Mouse (Mus musculus) lung, embryonic 15.5 days (tissue): Measurements from ENCODE around the gene Zmat5. TPM values are rescaled to one million over a fixed set of nuclear protein-coding genes. Genes with fewer than 3 reads are reported as not detected.
A peak's percentile ranks its signal among the peaks of the same experiment; 100 is the strongest.

ENCODE experiments used
- ATAC-seq: fragments of 200-750 bp; cut with Nextera tagmentation; 2 replicates; pipeline ENCODE4 v1.8.0; 2017; ENCODE audit warnings: moderate number of reproducible peaks, borderline replicate concordance; ENCODE audit not compliant: low FRiP score, low TSS enrichment; ENCODE audit errors: extremely low read depth
- H3K27ac ChIP-seq: fragments of 300-500 bp; sonication (generic); 2 replicates; pipeline ENCODE4 v1.5.1; 2015; ENCODE audit warnings: moderate library complexity, mild to moderate bottlenecking, inconsistent platforms
- H3K27me3 ChIP-seq: fragments of 300-500 bp; sonication (generic); 2 replicates; pipeline ENCODE4 v1.6.1; 2015; ENCODE audit warnings: inconsistent platforms
- H3K36me3 ChIP-seq: fragments of 300-500 bp; sonication (generic); 2 replicates; pipeline ENCODE4 v1.6.1; 2015; ENCODE audit warnings: inconsistent platforms
- H3K4me1 ChIP-seq: fragments of 300-500 bp; sonication (generic); 2 replicates; pipeline ENCODE4 v1.6.1; 2015; ENCODE audit warnings: inconsistent platforms
- H3K4me2 ChIP-seq: fragments of 300-500 bp; sonication (generic); 2 replicates; pipeline ENCODE4 v1.6.1; 2015; ENCODE audit warnings: inconsistent platforms, mild to moderate bottlenecking, moderate library complexity
- H3K4me3 ChIP-seq: fragments of 300-500 bp; sonication (generic); 2 replicates; pipeline ENCODE4 v1.5.1; 2015; ENCODE audit warnings: mild to moderate bottlenecking, inconsistent platforms
- H3K9ac ChIP-seq: fragments of 300-500 bp; sonication (generic); 2 replicates; pipeline ENCODE4 v1.6.1; 2015; ENCODE audit warnings: inconsistent platforms
- H3K9me3 ChIP-seq: fragments of 300-500 bp; sonication (generic); 2 replicates; pipeline ENCODE4 v1.6.1; 2016; ENCODE audit warnings: inconsistent platforms
- WGBS: fragments of 180-500 bp; shearing (Covaris S2); methylation state at CpG from one replicate; pipeline ENCODE4 v1.1.7; 2015; 5-methylcytosine and 5-hydroxymethylcytosine counted together
- polyA plus RNA-seq: library from polyadenylated mRNA; unstranded; fragments of >200 nt; fragmentation: Nextera tagmentation; extraction: Ambion mirVana; gene quantifications from 2 replicates; pipeline ENCODE4 v1.2.1, GENCODE M21; 2015

Zmat5 gene
- polyA plus RNA-seq: 70.8 and 81.4 TPM in 2 replicates

DNA sequence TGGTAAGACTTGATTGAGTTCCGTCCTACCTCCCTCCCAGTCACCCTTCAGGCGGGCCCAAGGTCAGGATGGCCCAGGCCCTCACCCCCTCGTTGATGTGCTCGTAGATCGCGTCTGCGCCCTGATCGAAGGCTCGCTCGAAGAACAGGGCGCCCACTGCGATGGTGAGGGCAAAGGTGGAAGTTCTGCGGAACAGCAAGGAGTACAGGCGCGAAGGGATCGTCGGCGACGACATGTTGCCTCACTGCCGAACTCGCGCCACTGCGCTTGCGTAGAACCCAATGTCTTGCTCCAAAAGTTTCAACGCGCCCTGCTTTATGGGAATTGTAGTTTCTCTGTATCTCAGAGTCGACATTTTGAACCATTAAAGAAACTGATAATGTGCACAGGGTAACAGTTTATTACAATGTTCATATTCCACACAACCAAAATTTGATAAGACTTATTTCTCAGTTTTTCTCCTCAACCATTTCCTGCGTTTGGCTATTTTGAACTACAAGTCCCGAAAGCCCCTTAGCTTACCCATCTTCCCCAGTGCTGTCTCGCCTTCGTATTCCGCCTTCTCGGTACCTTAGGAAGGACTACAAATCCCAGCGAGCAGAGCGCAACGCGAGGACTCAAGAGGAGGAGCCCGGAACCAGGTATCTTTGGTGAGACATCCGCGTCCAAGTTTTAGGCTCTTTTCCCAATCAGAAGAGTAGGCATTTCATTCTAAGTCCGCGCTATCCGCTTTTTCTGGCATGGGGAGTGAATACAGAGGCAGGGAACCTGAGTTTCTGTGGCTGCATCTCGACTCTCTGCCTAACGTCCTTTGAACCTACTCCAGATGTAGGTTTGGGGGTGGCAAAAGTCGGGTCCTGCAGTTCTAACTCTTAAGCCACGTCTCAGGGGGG is at the start of gene Zmat5, which contains the start of gene Uqcr10:
Gene Zmat5 (plus strand): TSS at position 607 of the 893 bp plus-strand sequence.
Gene Uqcr10 (minus strand): TSS at position 271 of the 893 bp plus-strand sequence.
- peaks cover 20% of the 10 kb centered on the region for H3K36me3 ChIP-seq
- H3K4me1 ChIP-seq: peaks cover 17% of the 10 kb centered on the region
- H3K27me3 ChIP-seq: no peaks in the 10 kb centered on the region
- peak within 1 kb of the TSS; percentile 75 for H3K4me2 ChIP-seq
- peak within 1 kb of the TSS; percentile 83 for H3K4me3 ChIP-seq
- peak within 1 kb of the TSS; percentile 71 for H3K27ac ChIP-seq
- under 1% methylated on average over 47 of the region's 47 CpGs for WGBS
- H3K9ac ChIP-seq: peak within 1 kb of the TSS; percentile 89
- ATAC-seq: peak; percentile 97
- no peaks in the 10 kb centered on the region for H3K9me3 ChIP-seq

- Histone ChIP-seq H3K9me3 (no peaks in the 10 kb centered on the region), H3K9ac (no peak overlapping the region), H3K4me3 (no peak overlapping the region), H3K27me3 (no peaks in the 10 kb centered on the region), H3K4me2 (no peak overlapping the region), H3K36me3 (peaks cover 29% of the 10 kb centered on the region), H3K4me1 (no peaks in the 10 kb centered on the region), H3K27ac (no peak overlapping the region)
- WGBS: 83% methylated on average over 1 of the region's 1 CpGs
- ATAC-seq: no peak
These were observed 44.7 kb upstream of the Zmat5 start for GRCm38 (mm10) chr11:4659818-4660217.

DNA sequence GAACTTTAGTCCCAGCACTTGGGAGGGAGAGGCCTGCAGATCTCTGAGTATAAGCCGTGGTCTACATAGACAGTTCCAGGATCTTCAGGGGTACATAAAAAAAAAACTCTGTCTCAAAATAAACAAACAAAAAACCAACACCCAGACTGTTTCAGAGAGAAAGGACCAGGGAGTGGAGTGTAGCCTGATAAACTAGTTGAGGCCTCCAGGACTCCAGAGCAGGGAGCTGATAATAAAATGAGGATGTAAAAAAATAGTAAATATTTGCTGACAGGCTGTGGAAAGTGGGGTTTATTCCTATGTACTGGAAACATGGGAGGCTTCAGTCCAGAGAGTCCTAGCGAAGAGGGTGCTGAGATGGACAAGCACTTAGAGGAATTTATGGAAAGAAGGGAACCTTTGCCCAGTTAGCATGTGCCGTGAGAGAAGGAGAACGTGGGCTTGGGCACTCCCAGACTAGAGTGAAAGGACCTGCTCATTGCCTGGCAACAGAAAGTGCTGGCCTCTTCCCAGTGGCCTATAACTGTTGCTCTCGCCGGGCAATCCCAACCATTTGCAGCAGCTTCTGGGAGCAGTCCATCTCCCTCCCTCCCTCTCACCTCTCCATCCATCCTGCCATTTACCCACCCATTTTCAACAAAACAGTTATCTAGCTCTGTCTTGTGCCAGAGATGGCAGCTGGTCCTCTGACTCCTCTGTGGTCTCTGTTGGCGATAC is 44.0 kb upstream of the Zmat5 start:
- Histone ChIP-seq H3K27me3 (no peaks in the 10 kb centered on the region), H3K9me3 (no peaks in the 10 kb centered on the region), H3K9ac (no peak overlapping the region), H3K4me3 (no peak overlapping the region), H3K27ac (no peak overlapping the region), H3K4me1 (no peaks in the 10 kb centered on the region), H3K36me3 (peaks cover 29% of the 10 kb centered on the region), H3K4me2 (no peak overlapping the region)
- 76% methylated on average over 7 of the region's 7 CpGs for WGBS
- ATAC-seq: no peak

DNA sequence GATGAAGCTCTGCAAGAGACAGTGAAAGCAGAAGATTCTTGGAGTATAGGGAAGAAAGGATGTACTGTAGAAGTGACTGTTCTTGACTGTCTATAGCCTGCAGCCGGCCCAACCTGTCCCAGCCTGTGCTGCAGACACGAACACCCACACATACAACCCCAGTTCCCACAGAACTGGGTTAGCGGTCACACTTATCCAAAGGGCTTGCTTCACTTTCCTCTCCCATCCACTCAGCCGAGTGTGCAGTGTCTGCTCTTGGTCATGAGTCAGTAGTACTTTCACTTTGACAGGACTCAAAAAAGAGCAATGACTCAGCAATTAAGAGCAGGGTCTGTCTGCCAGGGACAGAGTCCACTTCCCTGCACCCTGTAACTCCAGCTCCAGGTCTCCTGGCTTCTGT is 43.2 kb upstream of the Zmat5 start:
- H3K4me1 ChIP-seq: no peaks in the 10 kb centered on the region
- H3K27me3 ChIP-seq: no peaks in the 10 kb centered on the region
- 84% methylated on average over 4 of the region's 4 CpGs for WGBS
- H3K9ac ChIP-seq: no peak overlapping the region
- H3K27ac ChIP-seq: no peak overlapping the region
- H3K36me3 ChIP-seq: peaks cover 29% of the 10 kb centered on the region
- H3K4me2 ChIP-seq: no peak overlapping the region
- ATAC-seq: no peak
- no peaks in the 10 kb centered on the region for H3K9me3 ChIP-seq
- no peak overlapping the region for H3K4me3 ChIP-seq

DNA sequence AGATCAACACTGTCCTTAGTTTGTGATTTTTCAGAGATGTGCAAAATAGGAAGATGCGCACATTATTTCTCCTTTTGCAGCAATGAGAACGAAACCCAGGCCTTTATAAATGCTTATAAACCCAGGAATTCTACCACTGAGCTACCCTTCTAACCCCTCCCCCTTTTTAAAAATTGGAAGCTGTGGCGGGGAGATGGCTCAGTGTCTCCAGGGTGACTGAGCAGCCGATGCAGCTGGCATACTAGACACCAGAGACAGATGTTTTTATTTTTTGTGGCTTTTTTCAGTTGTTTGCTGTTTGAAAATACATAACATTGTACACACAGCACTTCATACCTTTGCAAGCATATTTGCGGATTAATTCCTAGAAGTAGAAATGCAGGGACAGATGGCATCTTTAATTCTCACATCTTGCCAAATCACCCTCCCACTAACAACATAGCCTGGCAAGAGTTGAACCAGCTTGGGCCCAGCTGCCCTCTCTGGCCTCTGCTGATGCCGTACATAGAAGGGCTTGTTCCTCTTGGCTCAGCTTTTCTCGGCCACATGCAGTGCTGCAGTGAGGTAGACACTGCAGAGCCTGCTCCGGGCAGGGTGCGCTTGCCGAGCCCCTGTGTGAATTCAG is 42.5 kb upstream of the Zmat5 start:
- Histone ChIP-seq H3K9ac (no peak overlapping the region), H3K27ac (peak overlapping the region; percentile 43; the same call in 1 of the 2 replicates), H3K4me2 (no peak overlapping the region), H3K4me3 (no peak overlapping the region), H3K9me3 (no peaks in the 10 kb centered on the region), H3K27me3 (no peaks in the 10 kb centered on the region), H3K4me1 (no peaks in the 10 kb centered on the region), H3K36me3 (peaks cover 28% of the 10 kb centered on the region)
- WGBS: 76% methylated on average over 10 of the region's 10 CpGs
- peak; percentile 57; the same call in 1 of the 2 replicates for ATAC-seq

- peaks cover 27% of the 10 kb centered on the region for H3K36me3 ChIP-seq
- H3K4me1 ChIP-seq: no peaks in the 10 kb centered on the region
- no peak overlapping the region for H3K9ac ChIP-seq
- no peak overlapping the region for H3K4me2 ChIP-seq
- 84% methylated on average over 11 of the region's 11 CpGs for WGBS
- H3K9me3 ChIP-seq: no peaks in the 10 kb centered on the region
- H3K4me3 ChIP-seq: no peak overlapping the region
- peak overlapping the region; percentile 43; the same call in 1 of the 2 replicates for H3K27ac ChIP-seq
- H3K27me3 ChIP-seq: no peaks in the 10 kb centered on the region
- ATAC-seq: no peak
These were observed 42.0 kb upstream of the Zmat5 start for GRCm38 (mm10) chr11:4662496-4662878.

DNA sequence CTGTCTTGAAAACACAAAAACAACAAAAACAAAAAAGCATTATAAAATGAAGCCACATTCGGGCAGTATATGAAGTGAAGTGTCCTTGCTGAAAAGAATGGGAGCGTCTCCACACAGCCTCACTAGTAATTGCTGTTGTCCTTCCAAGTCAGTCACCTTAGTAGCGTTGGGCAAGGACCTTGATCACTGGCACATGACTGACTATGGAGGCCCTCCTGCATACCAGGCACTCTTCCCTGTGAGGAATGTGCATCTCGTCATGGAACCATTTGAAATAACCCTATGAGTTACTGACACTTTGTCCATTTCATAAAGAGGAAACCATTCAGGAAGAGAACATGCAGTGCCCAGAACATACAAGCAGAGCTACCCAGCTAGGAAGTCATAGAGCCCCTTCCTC is 32.7 kb upstream of the Zmat5 start:
- no peak for ATAC-seq
- H3K4me2 ChIP-seq: no peak overlapping the region
- no peak overlapping the region for H3K27ac ChIP-seq
- no peaks in the 10 kb centered on the region for H3K9me3 ChIP-seq
- no peaks in the 10 kb centered on the region for H3K4me1 ChIP-seq
- no peak overlapping the region for H3K4me3 ChIP-seq
- no peak overlapping the region for H3K9ac ChIP-seq
- no peaks in the 10 kb centered on the region for H3K27me3 ChIP-seq
- WGBS: 85% methylated on average over 4 of the region's 4 CpGs
- peaks cover 16% of the 10 kb centered on the region; the same call in 1 of the 2 replicates for H3K36me3 ChIP-seq

GRCm38 (mm10) chr11:4674593-4674992 is 29.9 kb upstream of the Zmat5 start:
- peaks cover 16% of the 10 kb centered on the region; the same call in 1 of the 2 replicates for H3K36me3 ChIP-seq
- H3K9me3 ChIP-seq: no peaks in the 10 kb centered on the region
- no peak overlapping the region for H3K4me3 ChIP-seq
- H3K27ac ChIP-seq: peak overlapping the region; percentile 31; the same call in 1 of the 2 replicates
- H3K9ac ChIP-seq: no peak overlapping the region
- H3K27me3 ChIP-seq: no peaks in the 10 kb centered on the region
- H3K4me2 ChIP-seq: no peak overlapping the region
- 95% methylated on average over 1 of the region's 1 CpGs for WGBS
- no peaks in the 10 kb centered on the region for H3K4me1 ChIP-seq
- ATAC-seq: no peak

DNA sequence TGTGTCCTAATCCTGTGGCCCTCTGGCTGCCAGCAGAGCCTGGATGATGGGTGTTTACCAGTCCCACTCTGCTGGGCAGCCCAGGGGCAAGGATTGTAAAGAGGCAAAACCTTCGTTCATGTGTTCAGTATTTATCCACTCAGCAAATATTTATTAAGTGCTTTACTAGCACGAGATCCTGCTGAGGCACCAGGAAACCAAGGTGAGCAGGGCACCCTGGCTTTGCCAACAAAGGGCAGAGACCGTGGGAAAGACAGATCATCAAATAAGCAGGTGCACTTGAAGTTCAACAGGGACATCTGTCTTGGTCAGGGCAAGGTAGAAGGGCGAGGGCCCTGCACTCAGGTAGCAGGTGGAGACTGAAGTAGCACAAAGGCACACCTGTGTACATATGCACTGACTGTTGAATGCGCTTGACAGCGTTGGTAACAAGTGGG is 29.3 kb upstream of the Zmat5 start:
- Histone ChIP-seq H3K36me3 (peaks cover 20% of the 10 kb centered on the region; the same call in 1 of the 2 replicates), H3K4me1 (no peaks in the 10 kb centered on the region), H3K9me3 (no peaks in the 10 kb centered on the region), H3K4me3 (no peak overlapping the region), H3K4me2 (no peak overlapping the region), H3K9ac (no peak overlapping the region), H3K27ac (peak overlapping the region; percentile 31; the same call in 1 of the 2 replicates), H3K27me3 (no peaks in the 10 kb centered on the region)
- 61% methylated on average over 6 of the region's 6 CpGs for WGBS
- ATAC-seq: peak; percentile 65

DNA sequence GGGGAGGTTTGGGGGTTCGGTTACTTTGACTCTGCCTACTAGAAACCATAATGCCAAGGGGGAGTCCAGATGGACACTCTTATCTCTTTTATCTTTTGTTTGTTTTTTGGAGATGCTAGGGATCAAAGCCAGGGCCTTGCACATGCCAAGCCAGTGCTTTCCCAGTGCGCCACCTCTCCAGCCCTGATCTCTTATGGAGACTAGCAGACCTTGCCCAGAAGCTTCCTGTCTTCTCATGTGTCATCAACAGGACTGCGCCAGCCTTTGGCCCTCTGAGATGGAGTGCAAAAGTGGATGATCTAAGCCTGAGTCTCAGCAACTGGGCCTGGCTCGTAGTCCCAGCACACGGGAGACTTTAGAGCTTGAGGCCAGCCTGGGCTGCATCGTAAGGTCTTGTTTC is 28.8 kb upstream of the Zmat5 start:
- Histone ChIP-seq H3K9ac (no peak overlapping the region), H3K36me3 (peaks cover 22% of the 10 kb centered on the region; the same call in 1 of the 2 replicates), H3K4me2 (no peak overlapping the region), H3K27me3 (no peaks in the 10 kb centered on the region), H3K4me3 (no peak overlapping the region), H3K4me1 (no peaks in the 10 kb centered on the region), H3K27ac (no peak overlapping the region), H3K9me3 (no peaks in the 10 kb centered on the region)
- 75% methylated on average over 6 of the region's 6 CpGs for WGBS
- no peak for ATAC-seq

GRCm38 (mm10) chr11:4677250-4677872 is 27.1 kb upstream of the Zmat5 start:
- WGBS: 85% methylated on average over 7 of the region's 7 CpGs
- H3K4me1 ChIP-seq: no peaks in the 10 kb centered on the region
- peaks cover 33% of the 10 kb centered on the region for H3K36me3 ChIP-seq
- no peaks in the 10 kb centered on the region for H3K27me3 ChIP-seq
- ATAC-seq: no peak
- H3K9ac ChIP-seq: no peak overlapping the region
- no peaks in the 10 kb centered on the region for H3K9me3 ChIP-seq
- no peak overlapping the region for H3K4me3 ChIP-seq
- no peak overlapping the region for H3K27ac ChIP-seq
- H3K4me2 ChIP-seq: no peak overlapping the region
